Mouse (Mus musculus) frontal cortex, postnatal 36 days (tissue): Measurements from ENCODE around the gene Sec16b.

ENCODE experiments used
- DNase-seq, 2 experiments: peaks; one replicate each; pipeline ENCODE4 v3.0.0; 2022; ENCODE audit warnings: low spot score in 2 of 2

Gene Sec16b

GRCm38 (mm10) chr1:157558145-157558544 is 51.6 kb downstream of the Sec16b start:
- DNase-seq = no peak

GRCm38 (mm10) chr1:157559986-157560385 is 53.5 kb downstream of the Sec16b start:
- no peak for DNase-seq

- DNase-seq = no peak
Measured at GRCm38 (mm10) chr1:157560654-157561386, 54.3 kb downstream of the Sec16b start.

- DNase-seq = no peak
Measured at GRCm38 (mm10) chr1:157567819-157568218, 61.3 kb downstream of the Sec16b start.

GRCm38 (mm10) chr1:157569263-157570090 is 62.9 kb downstream of the Sec16b start:
- no peak for DNase-seq

GRCm38 (mm10) chr1:157575316-157575715 is 68.8 kb downstream of the Sec16b start:
- DNase-seq = no peak

- DNase-seq = no peak
Measured at GRCm38 (mm10) chr1:157578336-157578735, 71.8 kb downstream of the Sec16b start.

- DNase-seq = no peak
Measured at GRCm38 (mm10) chr1:157586556-157586955, 80.0 kb downstream of the Sec16b start.

GRCm38 (mm10) chr1:157592039-157592438 is 85.5 kb downstream of the Sec16b start:
- no peak for DNase-seq

- DNase-seq = no peak
Measured at GRCm38 (mm10) chr1:157594561-157594960, 88.0 kb downstream of the Sec16b start.

- DNase-seq = no peak
Measured at GRCm38 (mm10) chr1:157595165-157595564, 88.6 kb downstream of the Sec16b start.

- DNase-seq = no peak
Measured at GRCm38 (mm10) chr1:157604513-157604912, 98.0 kb downstream of the Sec16b start.
